Mouse (Mus musculus) CH12.LX (cell line): ENCODE data around the gene Exosc10. TPM values are rescaled to one million over a fixed set of nuclear protein-coding genes. Genes with fewer than 3 reads are reported as not detected.

Experiments used
- DNase-seq: peaks from one replicate; pipeline ENCODE4 v3.0.0-alpha.2; 2013; ENCODE audit errors: extremely low read depth
- H3K27ac ChIP-seq: 2 replicates; pipeline ENCODE4 v1.5.1; 2012; ENCODE audit warnings: low read depth, mild to moderate bottlenecking, control low read depth, moderate library complexity; ENCODE audit not compliant: insufficient read depth
- H3K27me3 ChIP-seq: replicated peaks from 2 replicates; pipeline ENCODE3; 2012; ENCODE audit warnings: inconsistent platforms
- H3K36me3 ChIP-seq, 2 experiments: replicated peaks in 1 of 2; 2 replicates each; pipeline versions ENCODE3 to v1.6.1; 2012; ENCODE audit warnings: inconsistent platforms in 1 of 2, low read length in 1 of 2, mild to moderate bottlenecking in 1 of 2, mixed read lengths in 1 of 2, moderate library complexity in 1 of 2; ENCODE audit not compliant: control insufficient read depth in 1 of 2, insufficient read depth in 1 of 2
- H3K4me1 ChIP-seq, 2 experiments: 2 replicates each; pipeline ENCODE4 v1.6.1; 2012; ENCODE audit warnings: inconsistent platforms in 1 of 2, moderate library complexity in 1 of 2; ENCODE audit not compliant: insufficient read depth in 2 of 2, control insufficient read depth in 1 of 2
- H3K4me2 ChIP-seq: 2 replicates; pipeline ENCODE4 v1.6.1; 2012; ENCODE audit warnings: low read depth, mild to moderate bottlenecking, control low read depth; ENCODE audit not compliant: poor library complexity, insufficient read depth, severe bottlenecking
- H3K4me3 ChIP-seq, 3 experiments: fragments of 150-350 bp in 1 of 3; sonication (generic) in 1 of 3; replicated peaks in 1 of 3; 2 replicates each; pipeline versions ENCODE3 to v1.5.1; 2011 to 2012; ENCODE audit warnings: low read depth in 2 of 3, low read length in 2 of 3, mild to moderate bottlenecking in 2 of 3, moderate library complexity in 2 of 3, control low read depth in 1 of 3, improper control_type of control experiment in 1 of 3, inconsistent platforms in 1 of 3, mixed read lengths in 1 of 3; ENCODE audit not compliant: poor library complexity in 1 of 3
- H3K79me2 ChIP-seq: replicated peaks from 2 replicates; pipeline ENCODE4 v1.6.1; 2012; ENCODE audit warnings: mild to moderate bottlenecking, moderate library complexity; ENCODE audit not compliant: control insufficient read depth, poor library complexity, insufficient read depth, severe bottlenecking; ENCODE audit errors: extremely low read depth
- H3K9ac ChIP-seq: 2 replicates; pipeline ENCODE4 v1.6.1; 2012; ENCODE audit warnings: low read depth, mild to moderate bottlenecking, control low read depth, moderate library complexity; ENCODE audit not compliant: insufficient read depth
- H3K9me3 ChIP-seq: replicated peaks from 2 replicates; pipeline ENCODE3; 2012; ENCODE audit warnings: low read length, inconsistent platforms, mixed read lengths
- BHLHE40 ChIP-seq: IDR thresholded peaks from 2 replicates; pipeline ENCODE4 v1.6.1; 2011; ENCODE audit warnings: mild to moderate bottlenecking, low read depth, low read length, improper control_type of control experiment
- CHD1 ChIP-seq: IDR thresholded peaks from 2 replicates; pipeline ENCODE4 v1.6.1; 2012; ENCODE audit warnings: low read depth, low read length, improper control_type of control experiment, inconsistent platforms
- ELF1 ChIP-seq: IDR thresholded peaks from 2 replicates; pipeline ENCODE4 v1.6.1; 2014; ENCODE audit warnings: low read depth, mild to moderate bottlenecking, inconsistent platforms, low read length, improper control_type of control experiment
- ETS1 ChIP-seq: conservative IDR thresholded peaks from 2 replicates; pipeline ENCODE4 v1.6.1; 2012; ENCODE audit warnings: low read depth, mild to moderate bottlenecking, inconsistent platforms, low read length, improper control_type of control experiment, moderate library complexity
- HCFC1 ChIP-seq: IDR thresholded peaks from 2 replicates; pipeline ENCODE4 v1.6.1; 2012; ENCODE audit warnings: low read depth, mild to moderate bottlenecking, inconsistent platforms, low read length, improper control_type of control experiment
- JUN ChIP-seq: IDR thresholded peaks from 2 replicates; pipeline ENCODE4 v1.6.1; 2011; ENCODE audit warnings: low read depth, mild to moderate bottlenecking, low read length, improper control_type of control experiment, moderate library complexity; ENCODE audit not compliant: insufficient read depth
- KAT2A ChIP-seq: IDR thresholded peaks from 2 replicates; pipeline ENCODE4 v1.6.1; 2012; ENCODE audit warnings: low read length, improper control_type of control experiment, inconsistent platforms; ENCODE audit not compliant: insufficient replicate concordance
- MAX ChIP-seq: IDR thresholded peaks from 2 replicates; pipeline ENCODE4 v1.6.1; 2011; ENCODE audit warnings: low read length, improper control_type of control experiment
- MEF2A ChIP-seq: IDR thresholded peaks from 2 replicates; pipeline ENCODE4 v1.6.1; 2014; ENCODE audit warnings: low read depth, mild to moderate bottlenecking, inconsistent platforms, low read length, improper control_type of control experiment, borderline replicate concordance
- MYC ChIP-seq: IDR thresholded peaks from 2 replicates; pipeline ENCODE4 v1.6.1; 2011; ENCODE audit warnings: low read depth, mild to moderate bottlenecking, improper control_type of control experiment, low read length
- PAX5 ChIP-seq: IDR thresholded peaks from 2 replicates; pipeline ENCODE4 v1.6.1; 2012; ENCODE audit warnings: low read length, inconsistent platforms, mixed read lengths
- RCOR1 ChIP-seq: conservative IDR thresholded peaks from 2 replicates; pipeline ENCODE4 v1.6.1; 2012; ENCODE audit warnings: low read depth, mild to moderate bottlenecking, inconsistent platforms, low read length, improper control_type of control experiment
- SIN3A ChIP-seq: IDR thresholded peaks from 2 replicates; pipeline ENCODE4 v1.6.1; 2012; ENCODE audit warnings: low read length, improper control_type of control experiment, inconsistent platforms
- ZC3H11A ChIP-seq: IDR thresholded peaks from 2 replicates; pipeline ENCODE4 v1.6.1; 2012; ENCODE audit warnings: low read depth, mild to moderate bottlenecking, inconsistent platforms, low read length, improper control_type of control experiment
- ZMIZ1 ChIP-seq: IDR thresholded peaks from 2 replicates; pipeline ENCODE4 v1.6.1; 2012; ENCODE audit warnings: low read depth, mild to moderate bottlenecking, inconsistent platforms, low read length, improper control_type of control experiment
- dilution Hi-C: fragments of 300-500 bp; cut with MboI; formaldehyde crosslinking; loops from 2 replicates; pipeline ENCODE4 v1.14.3; 2020; ENCODE audit warnings: low sequenced_read_pairs; ENCODE audit not compliant: extremely low pct_unique_long_range_greater_than_20kb, extremely low pct_ligation_motif_present
- in situ Hi-C: fragments of 300-500 bp; cut with MboI; formaldehyde crosslinking; loops from 3 replicates; pipeline ENCODE4 v1.14.3; 2019; ENCODE audit warnings: low sequenced_read_pairs, low pct_ligation_motif_present, low pct_unique_long_range_greater_than_20kb, mixed read lengths
- polyA plus RNA-seq: library from polyadenylated mRNA; unstranded; fragments of >175 nt; gene quantifications from 2 replicates; pipeline ENCODE4 v1.2.1, GENCODE M21; 2012; ENCODE audit warnings: low read depth; ENCODE audit not compliant: insufficient read length
- total RNA-seq, 2 experiments: library from RNA; depleted of rRNA; stranded (reverse); fragments of 300-350 nt in 1 of 2; fragments of >200 nt in 1 of 2; gene quantifications; 2 replicates each; pipeline ENCODE4 v1.2.3; 2012 to 2014

The Exosc10 gene
- total and polyA plus RNA-seq, 3 experiments: 40.1 to 108 (median 61.8) TPM

DNA sequence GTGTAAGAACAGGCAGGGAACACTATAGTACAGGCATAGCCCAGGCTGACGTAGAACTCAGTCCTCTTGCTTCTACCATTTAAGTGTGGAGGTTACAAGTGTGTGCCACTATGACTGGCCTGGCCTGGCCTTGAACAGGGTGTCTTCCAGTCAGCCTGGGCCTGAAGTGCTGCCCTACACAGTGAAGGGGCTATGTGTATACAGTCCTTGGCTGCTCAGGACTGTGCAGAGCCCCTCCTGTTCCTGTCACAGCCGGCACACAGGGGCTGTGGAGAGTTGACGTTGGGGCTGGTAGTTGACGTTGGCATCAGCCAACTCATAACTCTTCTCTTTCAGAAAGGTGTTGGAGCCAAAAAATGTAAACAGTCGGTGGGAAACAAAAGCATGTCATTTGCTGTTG lies 23.2 kb downstream of the Exosc10 start:
- Histone ChIP-seq H3K79me2 (no peaks in the 10 kb centered on the region), H3K9me3 (no peaks in the 10 kb centered on the region), H3K36me3 (peaks cover 62 to 77% of the 10 kb centered on the region in 2 experiments), H3K4me3 (no peak overlapping the region), H3K4me2 (no peak overlapping the region), H3K27ac (no peak overlapping the region), H3K27me3 (no peaks in the 10 kb centered on the region), H3K4me1 (peaks cover 7 to 27% of the 10 kb centered on the region in 2 experiments; a peak in 3 of 4 replicates), H3K9ac (no peak overlapping the region)
- no peak for TF ChIP-seq BHLHE40
- no peak for TF ChIP-seq MYC
- no peak for TF ChIP-seq ETS1
- TF ChIP-seq ZMIZ1: no peak
- no peak for TF ChIP-seq MAX
- no peak for TF ChIP-seq KAT2A
- TF ChIP-seq ZC3H11A: no peak
- no peak for TF ChIP-seq JUN
- TF ChIP-seq SIN3A: no peak
- TF ChIP-seq HCFC1: no peak
- in situ Hi-C loops (no loop called here), dilution Hi-C loops (no loop called here)
- no peak for DNase-seq

DNA sequence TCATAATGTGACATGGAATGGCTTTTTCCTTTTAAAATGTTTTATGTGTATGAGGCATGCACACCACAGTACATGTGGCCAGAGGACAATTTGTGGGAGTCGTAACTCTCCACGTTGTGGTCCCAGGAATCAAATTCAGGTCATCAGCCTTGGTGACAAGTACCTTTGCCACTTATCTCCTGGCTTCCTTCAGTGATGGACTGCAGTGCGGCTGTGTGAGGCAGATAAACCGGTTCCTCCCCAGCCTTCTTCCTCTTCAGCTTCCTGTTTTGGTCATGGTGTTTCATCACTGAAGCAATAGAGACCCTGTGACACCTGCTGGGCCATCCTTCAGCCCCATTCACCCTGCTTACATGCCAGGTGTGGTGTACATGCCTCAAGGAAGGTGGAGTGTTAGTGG lies 25.0 kb downstream of the Exosc10 start:
- peaks cover 7 to 22% of the 10 kb centered on the region in 2 experiments; a peak in 3 of 4 replicates for H3K4me1 ChIP-seq
- no peaks in the 10 kb centered on the region for H3K27me3 ChIP-seq
- H3K79me2 ChIP-seq: no peaks in the 10 kb centered on the region
- H3K4me3 ChIP-seq: no peak overlapping the region
- TF ChIP-seq ELF1 (no peak), PAX5 (no peak), HCFC1 (no peak), RCOR1 (no peak), MEF2A (no peak), CHD1 (no peak)
- no peak overlapping the region for H3K4me2 ChIP-seq
- H3K36me3 ChIP-seq: peaks cover 48 to 60% of the 10 kb centered on the region in 2 experiments
- dilution Hi-C loops: no loop called here
- no peak overlapping the region for H3K27ac ChIP-seq
- no peak overlapping the region for H3K9ac ChIP-seq
- no peak for DNase-seq
- in situ Hi-C loops: no loop called here
- H3K9me3 ChIP-seq: no peaks in the 10 kb centered on the region
